Mouse (Mus musculus) ovary, adult 2 months (tissue): Measurements from ENCODE around the gene Ier5l. TPM values are rescaled to one million over a fixed set of nuclear protein-coding genes. Genes with fewer than 3 reads are reported as not detected.

Source experiments
- polyA plus RNA-seq: library from polyadenylated mRNA; depleted of rRNA; stranded (reverse); fragments of >200 nt; gene quantifications from 2 replicates; pipeline ENCODE4 v1.2.3, GENCODE M21; 2012; rRNA removed

Gene Ier5l
- 69.3 and 75.4 TPM in 2 replicates for polyA plus RNA-seq

DNA sequence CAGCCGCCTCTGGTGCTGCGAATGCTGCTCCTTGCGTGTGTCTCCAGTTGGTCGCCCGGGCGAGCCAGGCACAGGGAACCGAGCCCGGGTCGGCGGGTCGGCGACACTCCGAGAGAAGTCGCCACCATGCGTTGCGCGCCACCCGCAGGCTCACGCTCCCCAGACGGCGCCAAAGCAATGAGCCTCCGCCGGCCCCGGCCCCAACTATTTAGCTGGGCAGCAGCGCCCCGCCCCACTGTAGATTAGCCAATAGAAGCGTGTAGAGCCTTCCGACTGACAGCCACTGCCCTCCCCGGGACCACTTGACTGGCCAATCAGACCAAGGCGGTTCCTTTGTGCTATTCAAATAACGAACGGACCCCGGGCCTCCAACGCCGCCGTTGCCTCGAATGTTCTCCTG lies at the start of gene Ier5l:
Gene Ier5l, minus strand, starts transcription at position 181 of the 400 bp plus-strand sequence.

Other genes starting within 250 kb of the Ier5l start
- gene Lrrc8a, start 236.5 kb downstream of the Ier5l start, polyA plus RNA-seq: 37.6 and 50.6 TPM in 2 replicates
- 24.7 and 26.6 TPM in 2 replicates for gene Gm28035, start 233.7 kb downstream of the Ier5l start, polyA plus RNA-seq
- gene Phyhd1, start 208.0 kb downstream of the Ier5l start, polyA plus RNA-seq: 14.2 and 19.9 TPM in 2 replicates
- gene Gm28038, start 193.2 kb downstream of the Ier5l start, polyA plus RNA-seq: not detected in 2 replicates
- 34.5 and 37.5 TPM in 2 replicates for gene Dolk, start 187.9 kb downstream of the Ier5l start, polyA plus RNA-seq
- gene Nup188, start 187.8 kb downstream of the Ier5l start, polyA plus RNA-seq: 61.6 and 69.2 TPM in 2 replicates
- gene Sh3glb2, start 114.9 kb downstream of the Ier5l start, polyA plus RNA-seq: 247 and 249 TPM in 2 replicates
- 44.2 and 46.2 TPM in 2 replicates for gene Miga2, start 110.0 kb downstream of the Ier5l start, polyA plus RNA-seq
- gene Dolpp1, start 82.0 kb downstream of the Ier5l start, polyA plus RNA-seq: 63.2 and 66.5 TPM in 2 replicates
- 71.6 and 99.4 TPM in 2 replicates for gene Crat, start 58.4 kb downstream of the Ier5l start, polyA plus RNA-seq
- gene Ptpa, start 58.2 kb downstream of the Ier5l start, polyA plus RNA-seq: 168 and 185 TPM in 2 replicates
- 1.2 and 1.5 TPM in 2 replicates for gene Cstad, start 120.8 kb upstream of the Ier5l start, polyA plus RNA-seq